Mouse (Mus musculus) stomach, embryonic 15.5 days (tissue): ENCODE measurements around the gene Siah1b. TPM values are rescaled to one million over a fixed set of nuclear protein-coding genes. Genes with fewer than 3 reads are reported as not detected.

Source experiments
- ATAC-seq: fragments of 200-750 bp; cut with Nextera tagmentation; 2 replicates; pipeline ENCODE4 v1.8.0; 2017; ENCODE audit warnings: low read depth, moderate number of reproducible peaks, moderate TSS enrichment; ENCODE audit not compliant: insufficient read depth, low FRiP score
- H3K27ac ChIP-seq: fragments of 300-500 bp; sonication (generic); 2 replicates; pipeline ENCODE4 v1.5.1; 2015; ENCODE audit warnings: mild to moderate bottlenecking, inconsistent platforms
- H3K27me3 ChIP-seq: fragments of 300-500 bp; sonication (generic); replicated peaks from 2 replicates; pipeline ENCODE4 v1.6.1; 2015; ENCODE audit warnings: inconsistent platforms
- H3K36me3 ChIP-seq: fragments of 300-500 bp; sonication (generic); 2 replicates; pipeline ENCODE4 v1.6.1; 2015; ENCODE audit warnings: inconsistent platforms
- H3K4me1 ChIP-seq: fragments of 300-500 bp; sonication (generic); 2 replicates; pipeline ENCODE4 v1.6.1; 2015; ENCODE audit warnings: inconsistent platforms
- H3K4me2 ChIP-seq: fragments of 300-500 bp; sonication (generic); 2 replicates; pipeline ENCODE4 v1.6.1; 2015; ENCODE audit warnings: mild to moderate bottlenecking, inconsistent platforms
- H3K4me3 ChIP-seq: fragments of 300-500 bp; sonication (generic); replicated peaks from 2 replicates; pipeline ENCODE4 v1.5.1; 2015; ENCODE audit warnings: inconsistent platforms
- H3K9ac ChIP-seq: fragments of 300-500 bp; sonication (generic); 2 replicates; pipeline ENCODE4 v1.6.1; 2015; ENCODE audit warnings: inconsistent platforms
- H3K9me3 ChIP-seq: fragments of 300-500 bp; sonication (generic); 2 replicates; pipeline ENCODE4 v1.6.1; 2016; ENCODE audit warnings: inconsistent platforms
- WGBS: fragments of 180-500 bp; shearing (Covaris S2); methylation state at CpG from one replicate; pipeline ENCODE4 v1.1.7; 2015; 5-methylcytosine and 5-hydroxymethylcytosine counted together
- polyA plus RNA-seq: library from polyadenylated mRNA; unstranded; fragments of >200 nt; fragmentation: Nextera tagmentation; extraction: Ambion mirVana; gene quantifications from 2 replicates; pipeline ENCODE4 v1.2.1, GENCODE M21; 2015

Siah1b gene
- 22.5 and 25.2 TPM in 2 replicates for polyA plus RNA-seq

DNA sequence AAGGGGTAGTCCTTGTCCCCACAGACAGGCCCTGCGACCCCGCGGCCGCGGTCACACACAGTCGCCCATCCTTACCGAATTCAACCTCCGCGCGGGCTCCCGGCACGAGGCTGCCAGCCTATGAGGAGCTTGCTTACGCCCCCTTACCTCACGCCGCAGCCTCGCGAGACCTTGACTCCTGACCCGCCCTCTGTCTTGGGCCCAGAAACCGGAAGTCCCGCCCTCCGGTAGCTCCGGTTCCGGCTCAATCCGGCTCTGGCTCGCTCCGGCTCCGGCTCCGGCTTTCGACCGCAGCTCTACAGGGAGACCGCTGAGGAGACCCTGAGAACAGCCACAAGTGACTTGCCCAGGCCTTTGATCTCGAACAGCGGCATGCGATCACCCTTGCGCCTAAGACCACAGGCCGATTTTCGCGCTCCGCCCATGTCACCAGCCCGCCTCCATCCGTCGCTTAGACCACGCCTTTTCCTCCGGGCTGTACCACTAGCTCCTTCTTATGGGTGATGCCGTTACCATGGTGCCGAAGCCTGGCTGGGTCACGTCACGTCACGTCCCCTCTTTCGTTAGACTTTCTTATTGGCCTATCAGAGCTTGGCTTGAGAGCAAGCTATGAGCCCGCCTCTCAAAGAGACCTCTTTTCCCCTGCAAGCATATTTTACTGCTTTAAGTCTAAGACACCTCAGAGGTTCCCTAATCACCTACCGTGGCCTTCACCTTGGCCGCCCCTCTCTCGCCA lies at the start of gene Siah1b:
Gene Siah1b, minus strand, starts transcription at position 454 of the 736 bp plus-strand sequence.
- peak within 1 kb of the TSS; percentile 37; the same call in 1 of the 2 replicates for H3K9ac ChIP-seq
- ATAC-seq = peak; percentile 98
- 21% methylated on average over 54 of the region's 54 CpGs for WGBS
- H3K4me3 ChIP-seq = peak within 1 kb of the TSS; percentile 61
- H3K9me3 ChIP-seq = no peaks in the 10 kb centered on the region
- no peaks in the 10 kb centered on the region for H3K4me1 ChIP-seq
- H3K36me3 ChIP-seq = no peaks in the 10 kb centered on the region
- no peaks in the 10 kb centered on the region for H3K27me3 ChIP-seq
- H3K4me2 ChIP-seq = peak within 1 kb of the TSS; percentile 72
- H3K27ac ChIP-seq = peak within 1 kb of the TSS; percentile 86

DNA sequence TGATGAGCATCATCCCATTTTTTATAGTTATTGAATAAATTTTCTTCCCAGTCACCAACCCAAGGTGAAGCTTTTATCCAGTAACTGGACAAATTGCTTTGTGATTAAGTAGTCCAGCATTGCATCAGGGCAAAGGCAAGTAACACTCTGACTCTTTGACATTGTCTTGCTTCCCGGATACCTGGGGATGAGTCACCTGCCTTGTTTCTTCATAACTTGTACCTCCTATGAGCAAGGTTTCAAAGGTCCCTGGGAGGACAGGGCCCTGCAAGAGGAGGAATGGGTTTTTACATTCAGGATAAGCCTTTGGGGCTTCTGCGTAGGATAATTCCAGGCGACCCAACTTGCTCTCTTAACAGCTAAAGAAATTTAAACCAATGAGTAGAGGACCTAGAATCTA lies 47.6 kb upstream of the Siah1b start:
- H3K36me3 ChIP-seq = no peaks in the 10 kb centered on the region
- H3K9me3 ChIP-seq = no peaks in the 10 kb centered on the region
- H3K27me3 ChIP-seq = 0 out of 2 replicates have a peak, but pooled peaks cover 6% of the 10 kb centered on the region
- no peak for ATAC-seq
- no peak overlapping the region for H3K4me3 ChIP-seq
- no peak overlapping the region for H3K9ac ChIP-seq
- H3K4me1 ChIP-seq = no peaks in the 10 kb centered on the region; the same call in 1 of the 2 replicates
- 85% methylated on average over 3 of the region's 3 CpGs for WGBS
- H3K27ac ChIP-seq = no peak overlapping the region
- H3K4me2 ChIP-seq = no peak overlapping the region

DNA sequence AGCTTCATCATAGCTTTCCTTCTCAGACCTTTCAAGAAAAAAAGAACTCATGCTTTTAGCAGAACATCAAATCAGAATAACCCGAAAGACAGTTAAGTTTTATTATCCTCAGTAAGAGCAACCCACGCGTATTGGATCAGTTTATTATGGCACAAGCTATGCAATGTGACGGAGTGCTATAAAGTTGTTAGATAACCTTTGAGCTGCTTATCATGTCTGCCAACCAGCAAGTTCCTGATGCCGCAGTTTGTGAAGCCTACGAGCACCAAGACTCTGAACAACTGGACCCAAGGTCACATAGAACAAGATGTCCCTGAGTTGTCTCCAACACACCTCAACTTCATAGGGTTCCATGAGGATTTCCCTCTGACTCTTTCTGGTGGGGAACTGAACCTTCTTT lies 37.5 kb upstream of the Siah1b start:
- no peak overlapping the region for H3K9ac ChIP-seq
- 84% methylated on average over 6 of the region's 6 CpGs for WGBS
- H3K36me3 ChIP-seq = no peaks in the 10 kb centered on the region
- H3K27me3 ChIP-seq = no peaks in the 10 kb centered on the region
- no peaks in the 10 kb centered on the region for H3K4me1 ChIP-seq
- H3K9me3 ChIP-seq = no peaks in the 10 kb centered on the region
- H3K4me3 ChIP-seq = no peak overlapping the region
- no peak overlapping the region for H3K4me2 ChIP-seq
- no peak overlapping the region for H3K27ac ChIP-seq
- ATAC-seq = no peak

DNA sequence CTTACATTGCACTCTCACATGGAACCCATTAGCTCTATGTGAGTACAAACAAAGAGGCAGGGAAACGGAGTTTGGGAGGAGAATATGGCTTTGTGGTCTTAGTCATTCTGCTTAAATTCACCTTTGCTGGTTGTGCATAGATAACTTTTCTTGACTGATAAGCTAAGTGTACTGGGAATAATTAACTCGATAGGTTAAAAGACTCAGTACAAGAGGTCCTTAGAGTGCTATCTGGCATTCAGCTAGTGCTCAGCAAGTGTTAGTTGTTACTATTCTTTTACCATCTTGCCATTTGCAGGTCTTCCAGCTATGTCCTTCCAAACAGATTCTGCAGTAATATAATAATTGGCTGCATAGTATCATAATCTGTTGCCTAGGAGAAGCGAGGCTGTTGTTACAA lies 34.9 kb upstream of the Siah1b start:
- 64% methylated on average over 3 of the region's 3 CpGs for WGBS
- no peak overlapping the region for H3K9ac ChIP-seq
- H3K4me1 ChIP-seq = no peaks in the 10 kb centered on the region
- no peaks in the 10 kb centered on the region for H3K36me3 ChIP-seq
- no peak overlapping the region for H3K4me3 ChIP-seq
- no peak overlapping the region for H3K27ac ChIP-seq
- ATAC-seq = no peak
- no peaks in the 10 kb centered on the region for H3K9me3 ChIP-seq
- no peak overlapping the region for H3K4me2 ChIP-seq
- H3K27me3 ChIP-seq = no peaks in the 10 kb centered on the region

DNA sequence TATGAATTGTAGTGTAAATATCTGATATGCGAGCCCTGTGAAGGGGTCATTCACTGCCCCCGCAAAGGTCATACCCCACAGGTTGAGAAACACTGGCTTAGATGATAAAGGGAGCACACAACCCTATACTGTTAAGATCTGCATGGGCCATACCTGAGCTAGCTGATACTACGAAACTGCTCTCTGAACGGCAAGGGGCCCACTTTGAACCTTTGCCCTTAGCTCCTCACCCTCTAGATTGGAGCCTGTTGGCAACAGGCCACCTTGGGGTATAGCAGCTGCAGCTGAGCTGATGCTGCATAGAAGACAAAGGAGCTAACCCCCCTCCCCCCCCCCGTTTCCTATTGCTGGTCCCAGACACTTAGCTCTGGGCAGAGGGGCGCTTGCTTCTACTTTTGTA lies 26.4 kb upstream of the Siah1b start:
- Histone ChIP-seq H3K4me2 (no peak overlapping the region), H3K4me1 (no peaks in the 10 kb centered on the region), H3K9ac (no peak overlapping the region), H3K4me3 (no peak overlapping the region), H3K27ac (no peak overlapping the region), H3K9me3 (no peaks in the 10 kb centered on the region), H3K36me3 (no peaks in the 10 kb centered on the region), H3K27me3 (no peaks in the 10 kb centered on the region)
- 67% methylated on average over 6 of the region's 6 CpGs for WGBS
- no peak; the same call in 1 of the 2 replicates for ATAC-seq

DNA sequence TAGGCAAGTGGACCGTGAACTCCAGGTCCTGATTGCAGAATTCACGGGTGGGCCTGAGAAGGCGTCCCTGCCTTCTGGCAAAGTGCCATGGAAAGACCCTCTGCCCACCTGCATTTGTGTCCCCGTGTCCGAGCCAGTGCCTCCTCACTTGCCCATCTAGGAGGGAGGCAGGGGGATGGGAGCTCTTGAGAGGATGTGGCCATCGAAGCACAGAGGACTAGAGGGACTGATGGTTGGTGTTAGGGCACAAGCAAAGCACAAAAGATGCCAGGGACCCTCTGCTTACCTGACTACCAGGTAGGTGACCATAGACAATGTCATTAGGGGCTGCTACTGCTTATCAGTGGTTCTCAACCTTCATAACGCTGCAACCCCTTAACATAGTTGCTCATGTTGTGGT lies 25.9 kb upstream of the Siah1b start:
- H3K4me1 ChIP-seq = no peaks in the 10 kb centered on the region
- no peaks in the 10 kb centered on the region for H3K9me3 ChIP-seq
- no peak overlapping the region for H3K4me2 ChIP-seq
- WGBS = 77% methylated on average over 7 of the region's 7 CpGs
- H3K27me3 ChIP-seq = no peaks in the 10 kb centered on the region
- no peak overlapping the region for H3K4me3 ChIP-seq
- H3K36me3 ChIP-seq = no peaks in the 10 kb centered on the region
- H3K27ac ChIP-seq = no peak overlapping the region
- ATAC-seq = no peak
- H3K9ac ChIP-seq = no peak overlapping the region

DNA sequence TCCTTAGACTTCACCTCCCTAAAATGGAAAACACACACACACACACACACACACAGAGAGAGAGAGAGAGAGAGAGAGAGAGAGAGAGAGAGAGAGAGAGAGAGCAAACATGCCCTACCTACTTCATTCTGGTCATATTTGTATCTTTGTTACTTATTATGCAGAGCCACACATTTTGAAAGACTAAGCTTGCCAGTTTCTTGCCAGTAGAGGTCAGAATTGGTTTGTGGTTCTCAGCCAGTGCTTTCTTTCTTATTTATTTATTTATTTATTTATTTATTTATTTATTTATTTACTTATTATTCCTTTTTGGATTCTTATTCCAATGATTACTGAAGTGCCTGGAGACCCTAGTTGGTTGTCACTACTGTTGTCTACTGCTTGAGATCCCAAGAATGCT lies 25.2 kb upstream of the Siah1b start:
- Histone ChIP-seq H3K4me3 (no peak overlapping the region), H3K4me1 (no peaks in the 10 kb centered on the region), H3K36me3 (no peaks in the 10 kb centered on the region), H3K9ac (no peak overlapping the region), H3K27ac (no peak overlapping the region), H3K4me2 (no peak overlapping the region), H3K27me3 (no peaks in the 10 kb centered on the region), H3K9me3 (no peaks in the 10 kb centered on the region)
- ATAC-seq = no peak

DNA sequence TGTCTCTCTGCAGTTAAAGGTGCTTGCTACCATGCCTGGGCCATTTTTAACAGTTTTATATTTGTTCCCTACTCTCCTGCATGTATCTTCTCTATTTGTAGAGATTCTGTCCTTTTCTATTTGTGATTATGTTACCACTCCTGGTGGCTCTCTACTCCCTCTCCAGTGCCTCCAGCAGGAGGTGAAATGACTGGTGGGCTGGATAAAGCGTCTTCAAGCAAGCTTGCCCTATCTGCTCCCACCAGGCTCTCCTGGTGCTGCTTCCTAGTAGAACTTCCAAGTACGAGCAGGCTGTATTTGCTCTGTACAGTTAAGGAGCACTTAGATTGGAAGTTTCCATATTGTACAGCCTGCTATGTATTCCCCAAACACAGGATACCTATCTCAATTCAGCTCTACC lies 19.5 kb upstream of the Siah1b start:
- Histone ChIP-seq H3K4me2 (no peak overlapping the region), H3K9me3 (no peaks in the 10 kb centered on the region), H3K4me3 (no peak overlapping the region), H3K27me3 (no peaks in the 10 kb centered on the region), H3K9ac (no peak overlapping the region), H3K4me1 (no peaks in the 10 kb centered on the region), H3K27ac (no peak overlapping the region), H3K36me3 (no peaks in the 10 kb centered on the region)
- ATAC-seq = no peak
- 80% methylated on average over 2 of the region's 2 CpGs for WGBS

DNA sequence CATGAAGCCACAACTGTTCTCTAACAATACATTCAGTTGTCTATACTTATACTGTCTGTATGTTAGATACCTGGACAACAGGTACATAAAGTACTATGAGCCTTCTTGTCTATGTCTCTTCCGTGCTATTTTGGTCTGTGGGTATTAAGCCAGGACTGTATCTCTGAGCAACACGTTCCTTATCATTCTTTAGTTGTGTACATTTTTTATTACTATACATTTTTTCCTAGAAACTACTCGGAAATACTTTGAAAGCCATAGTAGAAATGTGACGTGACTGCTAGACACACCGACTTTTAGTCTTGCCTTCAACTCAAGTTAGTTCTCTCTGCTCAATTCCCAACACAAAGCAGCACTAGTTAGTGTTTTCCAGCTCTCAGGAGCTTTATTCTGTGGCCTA lies 17.1 kb upstream of the Siah1b start:
- no peak overlapping the region for H3K27ac ChIP-seq
- H3K36me3 ChIP-seq = no peaks in the 10 kb centered on the region
- no peak overlapping the region for H3K4me3 ChIP-seq
- no peak overlapping the region for H3K4me2 ChIP-seq
- no peak for ATAC-seq
- no peak overlapping the region for H3K9ac ChIP-seq
- H3K4me1 ChIP-seq = no peaks in the 10 kb centered on the region
- 80% methylated on average over 5 of the region's 5 CpGs for WGBS
- H3K27me3 ChIP-seq = no peaks in the 10 kb centered on the region
- H3K9me3 ChIP-seq = no peaks in the 10 kb centered on the region

DNA sequence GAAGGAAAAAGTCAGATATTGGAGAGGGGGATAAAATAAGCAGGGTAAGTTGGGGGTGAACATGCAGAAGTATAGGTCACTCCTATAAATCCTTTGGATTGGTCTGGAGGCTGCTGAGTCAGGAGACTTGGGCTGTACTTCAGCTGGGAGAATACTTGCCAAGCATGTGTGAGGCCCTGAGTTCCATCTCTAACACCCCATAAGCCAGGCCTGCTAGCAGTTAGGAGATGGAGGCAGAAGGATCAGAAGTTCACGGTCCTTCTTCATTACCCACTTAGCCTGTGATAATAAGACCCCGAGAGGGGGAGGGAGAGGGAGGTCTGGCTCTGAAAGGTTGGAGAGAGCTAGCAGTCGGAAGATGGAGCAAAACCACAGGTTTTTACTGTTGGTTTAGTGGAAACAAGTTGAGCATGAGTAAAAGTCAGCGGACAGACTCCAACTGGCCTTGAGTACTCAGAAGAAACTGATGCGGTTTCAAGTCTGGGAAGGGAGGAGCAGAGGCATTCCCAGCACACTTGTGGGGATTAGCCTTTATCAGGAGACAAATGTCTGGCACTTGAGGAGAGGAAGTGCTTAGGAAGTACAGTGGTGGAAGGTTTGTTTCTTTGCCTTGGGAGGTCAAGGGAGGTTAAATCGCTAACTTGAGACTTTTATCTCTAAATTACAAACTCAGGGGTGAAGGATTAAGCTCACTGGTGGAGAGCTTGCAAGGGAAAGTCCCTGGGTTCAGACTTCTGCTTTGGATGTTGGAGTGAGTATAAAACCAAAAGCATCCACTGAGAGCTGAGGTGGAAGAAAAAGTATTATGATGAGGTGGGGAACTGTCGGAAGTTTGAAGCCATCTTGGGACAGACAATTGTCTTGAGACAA lies 16.2 kb upstream of the Siah1b start:
- 44% methylated on average over 7 of the region's 7 CpGs for WGBS
- H3K9me3 ChIP-seq = no peaks in the 10 kb centered on the region
- no peak overlapping the region for H3K27ac ChIP-seq
- no peaks in the 10 kb centered on the region for H3K27me3 ChIP-seq
- H3K9ac ChIP-seq = no peak overlapping the region
- no peak overlapping the region for H3K4me3 ChIP-seq
- H3K36me3 ChIP-seq = no peaks in the 10 kb centered on the region
- no peak for ATAC-seq
- H3K4me2 ChIP-seq = no peak overlapping the region
- no peaks in the 10 kb centered on the region for H3K4me1 ChIP-seq

DNA sequence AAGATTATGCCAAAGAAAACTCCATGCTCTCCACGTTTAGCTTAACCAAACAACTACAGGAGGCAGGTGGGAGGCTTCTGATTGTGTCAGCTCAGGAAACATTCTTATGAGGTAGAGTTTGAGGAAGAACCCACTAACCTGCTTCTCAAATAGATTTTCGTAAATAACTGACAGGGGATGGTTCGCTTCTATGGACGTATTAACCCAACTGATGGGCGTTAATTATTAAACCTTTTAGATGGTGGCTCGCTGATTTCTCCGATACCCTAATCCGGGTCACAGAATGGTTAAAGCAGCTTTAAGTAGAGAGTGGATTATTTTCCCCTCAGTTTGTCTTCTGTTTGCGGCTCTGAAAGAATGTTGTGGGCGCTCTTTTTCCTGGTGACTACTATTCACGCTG lies 13.6 kb upstream of the Siah1b start:
- H3K9me3 ChIP-seq = no peaks in the 10 kb centered on the region
- no peak for ATAC-seq

DNA sequence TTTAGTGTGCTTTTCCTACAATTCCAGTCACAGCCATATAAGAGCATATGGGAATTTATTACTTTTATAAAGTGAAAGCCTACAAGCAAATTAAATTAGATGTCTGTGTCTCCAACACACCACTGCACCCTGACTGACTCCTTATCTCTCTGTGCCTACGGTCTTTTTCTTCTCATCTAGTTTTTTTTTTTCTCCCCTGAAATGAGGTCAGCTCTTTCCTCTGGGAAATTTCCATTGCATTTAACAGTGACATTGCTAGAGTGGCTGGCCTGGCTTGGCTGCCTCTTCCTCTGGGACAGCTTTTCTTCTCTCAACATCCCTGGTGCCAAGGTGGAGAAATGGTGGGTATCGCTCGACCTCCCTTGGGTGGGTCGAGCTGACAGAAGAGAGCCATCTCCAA lies 12.3 kb upstream of the Siah1b start, which contains the start of gene Cltrn:
Gene Cltrn, plus strand, starts transcription at position 249 of the 400 bp plus-strand sequence.
- H3K9ac ChIP-seq = no peak within 1 kb of the TSS

More for the DNA sequence above, 13.6 kb upstream of the Siah1b start:
- no peak overlapping the region for H3K4me3 ChIP-seq
- no peaks in the 10 kb centered on the region for H3K27me3 ChIP-seq
- no peaks in the 10 kb centered on the region for H3K36me3 ChIP-seq
- H3K4me1 ChIP-seq = no peaks in the 10 kb centered on the region
- H3K27ac ChIP-seq = no peak overlapping the region
- 68% methylated on average over 11 of the region's 11 CpGs for WGBS
- H3K9ac ChIP-seq = no peak overlapping the region
- H3K4me2 ChIP-seq = no peak overlapping the region

More for the DNA sequence above, 12.3 kb upstream of the Siah1b start, which contains the start of gene Cltrn:
- no peak within 1 kb of the TSS for H3K27ac ChIP-seq
- 76% methylated on average over 4 of the region's 4 CpGs for WGBS
- no peak within 1 kb of the TSS for H3K4me3 ChIP-seq
- no peak within 1 kb of the TSS for H3K4me2 ChIP-seq
- no peaks in the 10 kb centered on the region for H3K36me3 ChIP-seq
- no peaks in the 10 kb centered on the region for H3K4me1 ChIP-seq
- H3K9me3 ChIP-seq = no peaks in the 10 kb centered on the region
- no peak for ATAC-seq
- no peaks in the 10 kb centered on the region for H3K27me3 ChIP-seq
